Mouse (Mus musculus): Measurements from ENCODE around the gene Palm2. TPM values are rescaled to one million over a fixed set of nuclear protein-coding genes. Genes with fewer than 3 reads are reported as not detected.
A peak's percentile ranks its signal among the peaks of the same experiment; 100 is the strongest.

Palm2 gene
- polyA plus RNA-seq, 1 experiment from 2014 or later: 19.5 TPM

DNA sequence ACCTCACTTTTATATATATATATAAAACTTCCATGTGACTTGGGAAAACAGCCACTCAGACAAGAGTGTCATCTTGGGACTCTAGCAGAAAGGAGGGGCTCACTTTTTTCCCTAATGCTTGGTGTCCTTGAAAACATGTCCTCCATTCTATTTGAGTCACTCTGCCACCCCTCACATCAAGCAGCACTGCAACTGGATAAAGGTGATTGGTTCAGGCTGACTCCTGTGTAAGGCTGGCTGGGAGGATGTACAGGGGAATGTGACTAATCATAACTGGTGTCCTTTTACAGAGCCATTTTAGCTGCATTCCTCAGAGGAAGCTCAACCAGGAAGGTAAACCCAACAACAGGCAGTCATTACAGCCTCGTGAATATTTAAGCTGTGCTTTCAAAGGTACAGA, 200.9 kb downstream of the Palm2 start:
- Histone ChIP-seq H3K9me3 (no peaks in the 10 kb centered on the region), H3K4me1 (peaks cover 21% of the 10 kb centered on the region), H3K27me3 (replicated peaks) (no peaks in the 10 kb centered on the region), H3K9ac (no peak overlapping the region), H3K27ac (no peak overlapping the region), H3K4me3 (no peak overlapping the region), H3K4me2 (no peak overlapping the region), H3K36me3 (replicated peaks) (no peaks in the 10 kb centered on the region)
- WGBS: 55% methylated on average over 1 of the region's 1 CpGs
- no peak for ATAC-seq (replicated peaks)

GRCm38 (mm10) chr4:57636782-57637482, 202.9 kb downstream of the Palm2 start:
- H3K4me2 ChIP-seq: peak overlapping the region; percentile 60
- no peaks in the 10 kb centered on the region for H3K27me3 ChIP-seq (replicated peaks)
- H3K9ac ChIP-seq: peak overlapping the region; percentile 50; the same call in 1 of the 2 replicates
- WGBS: 60% methylated on average over 9 of the region's 9 CpGs
- no peaks in the 10 kb centered on the region for H3K36me3 ChIP-seq (replicated peaks)
- H3K4me1 ChIP-seq: peaks cover 28% of the 10 kb centered on the region
- H3K27ac ChIP-seq: peak overlapping the region; percentile 85
- no peaks in the 10 kb centered on the region for H3K9me3 ChIP-seq
- H3K4me3 ChIP-seq: peak overlapping the region; percentile 45
- ATAC-seq (replicated peaks): peak; percentile 12; the same call in 1 of the 2 replicates

DNA sequence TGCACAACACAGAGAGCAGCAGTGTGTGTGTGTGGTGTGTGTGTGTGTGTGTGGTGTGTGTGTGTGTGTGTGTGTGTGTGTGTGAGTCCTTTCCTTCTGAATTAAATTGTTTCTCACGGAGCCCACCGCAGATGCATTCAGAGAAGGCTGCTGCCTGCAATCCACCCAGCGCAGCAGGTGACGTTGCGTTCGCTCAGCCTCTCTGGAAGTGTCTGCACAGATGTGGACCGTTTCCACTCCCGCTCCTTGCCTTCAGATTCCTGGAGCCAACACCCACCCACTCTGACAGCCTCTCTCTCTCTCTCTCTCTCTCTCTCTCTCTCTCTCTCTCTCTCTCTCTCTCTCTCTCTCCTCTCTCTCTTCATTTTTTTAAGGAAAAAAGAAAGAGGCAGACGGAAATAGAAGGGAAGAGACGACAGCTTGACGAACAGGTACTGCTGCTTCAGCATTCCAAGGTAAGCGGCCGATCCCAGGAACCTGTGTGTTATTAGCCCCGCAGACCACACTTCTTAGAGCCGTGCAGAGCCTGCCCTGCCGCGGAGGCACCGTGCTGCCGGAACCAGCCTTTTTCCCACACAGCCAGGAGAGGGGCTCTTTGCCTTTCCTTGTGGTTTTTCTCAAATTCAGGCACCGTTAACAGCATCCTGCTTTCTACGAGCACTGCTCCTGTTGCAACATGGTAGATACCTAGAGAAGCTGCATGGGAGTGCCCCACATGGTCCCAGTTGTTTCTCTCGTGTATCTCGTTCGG, 203.8 kb downstream of the Palm2 start:
- Histone ChIP-seq H3K4me1 (peaks cover 28% of the 10 kb centered on the region), H3K27me3 (replicated peaks) (no peaks in the 10 kb centered on the region), H3K9ac (peak overlapping the region; percentile 50), H3K4me3 (peak overlapping the region; percentile 45), H3K4me2 (peak overlapping the region; percentile 60), H3K27ac (peak overlapping the region; percentile 85), H3K9me3 (no peaks in the 10 kb centered on the region), H3K36me3 (replicated peaks) (no peaks in the 10 kb centered on the region)
- 32% methylated on average over 24 of the region's 24 CpGs for WGBS
- peak; percentile 92 for ATAC-seq (replicated peaks)

GRCm38 (mm10) chr4:57638941-57639340, 204.9 kb downstream of the Palm2 start:
- peak overlapping the region; percentile 22; the same call in 1 of the 2 replicates for H3K9ac ChIP-seq
- WGBS: 74% methylated on average over 9 of the region's 9 CpGs
- H3K4me2 ChIP-seq: peak overlapping the region; percentile 60
- no peak for ATAC-seq (replicated peaks)
- peak overlapping the region; percentile 69 for H3K27ac ChIP-seq
- no peaks in the 10 kb centered on the region for H3K27me3 ChIP-seq (replicated peaks)
- no peaks in the 10 kb centered on the region for H3K36me3 ChIP-seq (replicated peaks)
- no peaks in the 10 kb centered on the region for H3K9me3 ChIP-seq
- peak overlapping the region; percentile 45 for H3K4me3 ChIP-seq
- H3K4me1 ChIP-seq: peaks cover 28% of the 10 kb centered on the region

GRCm38 (mm10) chr4:57640222-57640621, 206.2 kb downstream of the Palm2 start:
- Histone ChIP-seq H3K9ac (no peak overlapping the region), H3K27ac (no peak overlapping the region), H3K27me3 (replicated peaks) (no peaks in the 10 kb centered on the region), H3K4me1 (peaks cover 28% of the 10 kb centered on the region), H3K4me2 (peak overlapping the region; percentile 60), H3K36me3 (replicated peaks) (no peaks in the 10 kb centered on the region), H3K9me3 (no peaks in the 10 kb centered on the region), H3K4me3 (peak overlapping the region; percentile 9)
- 39% methylated on average over 7 of the region's 7 CpGs for WGBS
- no peak for ATAC-seq (replicated peaks)

DNA sequence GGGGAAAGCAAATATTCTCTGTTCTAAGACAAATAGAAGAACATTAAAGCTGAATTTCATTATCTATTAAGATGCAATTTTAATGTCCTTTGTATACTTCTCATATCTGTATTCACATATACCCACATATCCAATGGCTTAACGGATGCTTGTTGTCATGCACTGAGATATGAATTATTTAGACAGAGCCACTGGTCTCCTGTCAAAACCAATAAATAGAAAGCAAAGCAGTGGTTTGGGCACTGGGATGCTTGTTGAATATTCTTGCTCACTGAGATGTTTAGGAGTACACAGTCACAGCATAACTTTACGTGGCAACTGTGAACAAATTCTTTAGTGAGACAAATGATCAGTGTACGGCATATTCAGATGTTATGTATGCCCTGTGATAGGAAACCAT, 206.9 kb downstream of the Palm2 start:
- Histone ChIP-seq H3K4me2 (no peak overlapping the region), H3K27ac (no peak overlapping the region), H3K9me3 (no peaks in the 10 kb centered on the region), H3K9ac (no peak overlapping the region), H3K4me1 (peaks cover 28% of the 10 kb centered on the region), H3K27me3 (replicated peaks) (no peaks in the 10 kb centered on the region), H3K4me3 (no peak overlapping the region), H3K36me3 (replicated peaks) (no peaks in the 10 kb centered on the region)
- WGBS: 79% methylated on average over 3 of the region's 3 CpGs
- ATAC-seq (replicated peaks): no peak

DNA sequence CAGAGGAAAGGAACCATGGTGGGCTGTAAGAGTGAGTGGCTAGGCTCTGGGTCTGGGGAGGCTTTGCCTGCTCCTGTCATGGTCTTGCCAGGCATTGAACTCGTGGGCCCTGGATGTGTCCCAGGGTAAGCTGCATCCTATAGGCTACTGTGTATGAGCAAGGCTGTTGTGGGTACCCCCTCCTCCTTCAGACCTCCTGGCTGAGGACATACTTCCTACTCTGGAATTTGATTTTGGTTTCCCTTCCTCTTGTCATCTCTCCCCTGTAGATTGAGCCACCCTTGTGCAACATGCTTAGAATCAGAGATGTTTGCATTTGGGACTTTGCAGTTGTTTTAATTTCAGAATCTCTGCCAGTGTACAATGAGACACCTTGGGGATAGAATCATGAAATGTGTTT, 216.9 kb downstream of the Palm2 start:
- Histone ChIP-seq H3K4me3 (no peak overlapping the region), H3K9ac (no peak overlapping the region), H3K9me3 (0 out of 2 replicates have a peak, but pooled peaks cover 4% of the 10 kb centered on the region), H3K4me1 (no peaks in the 10 kb centered on the region), H3K4me2 (no peak overlapping the region), H3K36me3 (replicated peaks) (0 out of 2 replicates have a peak, but pooled peaks cover 7% of the 10 kb centered on the region), H3K27me3 (replicated peaks) (no peaks in the 10 kb centered on the region), H3K27ac (no peak overlapping the region)
- ATAC-seq (replicated peaks): no peak
- WGBS: 81% methylated on average over 1 of the region's 1 CpGs

- Histone ChIP-seq H3K4me3 (no peak overlapping the region), H3K27ac (no peak overlapping the region), H3K9me3 (0 out of 2 replicates have a peak, but pooled peaks cover 4% of the 10 kb centered on the region), H3K4me1 (no peaks in the 10 kb centered on the region), H3K9ac (no peak overlapping the region), H3K36me3 (replicated peaks) (0 out of 2 replicates have a peak, but pooled peaks cover 7% of the 10 kb centered on the region), H3K27me3 (replicated peaks) (no peaks in the 10 kb centered on the region), H3K4me2 (no peak overlapping the region)
- 91% methylated on average over 8 of the region's 8 CpGs for WGBS
- ATAC-seq (replicated peaks): no peak
These were observed 217.5 kb downstream of the Palm2 start for GRCm38 (mm10) chr4:57651547-57651946.

- Histone ChIP-seq H3K36me3 (replicated peaks) (0 out of 2 replicates have a peak, but pooled peaks cover 7% of the 10 kb centered on the region), H3K27ac (no peak overlapping the region), H3K27me3 (replicated peaks) (no peaks in the 10 kb centered on the region), H3K4me1 (no peaks in the 10 kb centered on the region), H3K4me3 (no peak overlapping the region), H3K4me2 (no peak overlapping the region), H3K9me3 (0 out of 2 replicates have a peak, but pooled peaks cover 4% of the 10 kb centered on the region), H3K9ac (no peak overlapping the region)
- ATAC-seq (replicated peaks): no peak
- 83% methylated on average over 5 of the region's 5 CpGs for WGBS
These were observed 218.3 kb downstream of the Palm2 start for GRCm38 (mm10) chr4:57652185-57652904.

DNA sequence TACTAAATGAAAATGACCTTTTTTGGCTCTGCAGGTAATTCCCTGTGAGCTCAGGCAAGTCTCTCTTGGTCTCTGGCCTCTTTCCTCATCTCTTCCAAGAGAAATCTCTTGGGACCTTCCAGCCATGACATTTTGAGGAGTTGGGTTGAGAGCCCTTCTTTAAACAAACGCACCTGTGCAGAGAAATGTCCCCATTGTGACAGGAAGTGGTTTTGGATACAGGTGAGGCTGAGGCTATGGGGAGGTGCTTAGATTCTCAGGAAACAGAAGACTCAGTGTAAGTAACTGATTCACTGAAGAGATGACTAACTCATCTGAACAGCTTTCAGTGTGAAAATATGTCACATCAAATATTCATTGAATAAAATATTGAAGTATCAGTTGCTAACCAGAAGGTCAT, 221.9 kb downstream of the Palm2 start:
- Histone ChIP-seq H3K9me3 (0 out of 2 replicates have a peak, but pooled peaks cover 4% of the 10 kb centered on the region), H3K27me3 (replicated peaks) (no peaks in the 10 kb centered on the region), H3K4me2 (no peak overlapping the region), H3K4me1 (peaks cover 13% of the 10 kb centered on the region), H3K4me3 (no peak overlapping the region), H3K27ac (no peak overlapping the region), H3K9ac (no peak overlapping the region), H3K36me3 (replicated peaks) (no peaks in the 10 kb centered on the region)
- no peak for ATAC-seq (replicated peaks)
- WGBS: 79% methylated on average over 1 of the region's 1 CpGs

- H3K4me3 ChIP-seq: no peak overlapping the region
- WGBS: 95% methylated on average over 12 of the region's 12 CpGs
- H3K4me1 ChIP-seq: peaks cover 14% of the 10 kb centered on the region
- no peak overlapping the region for H3K27ac ChIP-seq
- no peak overlapping the region for H3K4me2 ChIP-seq
- no peak overlapping the region for H3K9ac ChIP-seq
- H3K27me3 ChIP-seq (replicated peaks): no peaks in the 10 kb centered on the region
- H3K36me3 ChIP-seq (replicated peaks): no peaks in the 10 kb centered on the region
- ATAC-seq (replicated peaks): no peak
- 0 out of 2 replicates have a peak, but pooled peaks cover 4% of the 10 kb centered on the region for H3K9me3 ChIP-seq
These were observed 222.3 kb downstream of the Palm2 start for GRCm38 (mm10) chr4:57656388-57656787.

DNA sequence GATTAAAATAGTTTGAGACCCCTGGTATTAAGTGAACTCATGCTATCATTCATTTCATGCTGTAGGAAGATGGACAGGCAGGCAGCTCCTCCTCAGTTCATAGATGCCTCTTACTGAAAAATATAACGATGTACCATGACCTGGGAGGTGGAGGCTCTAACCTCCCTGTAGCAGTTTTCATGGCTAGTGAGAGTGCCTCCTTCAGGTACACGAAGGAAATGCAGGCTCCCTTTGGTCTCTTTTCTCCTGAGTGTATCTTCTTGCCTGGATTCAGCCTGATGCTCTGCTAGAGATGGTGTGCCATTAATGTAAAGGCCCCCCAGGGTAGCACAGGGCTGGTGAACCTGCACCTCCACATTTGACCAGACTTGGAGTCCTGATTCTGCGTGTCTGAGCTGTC, 222.8 kb downstream of the Palm2 start:
- ATAC-seq (replicated peaks): no peak
- Histone ChIP-seq H3K9ac (no peak overlapping the region), H3K9me3 (0 out of 2 replicates have a peak, but pooled peaks cover 4% of the 10 kb centered on the region), H3K36me3 (replicated peaks) (no peaks in the 10 kb centered on the region), H3K4me1 (peaks cover 14% of the 10 kb centered on the region), H3K4me3 (no peak overlapping the region), H3K4me2 (no peak overlapping the region), H3K27me3 (replicated peaks) (no peaks in the 10 kb centered on the region), H3K27ac (no peak overlapping the region)
- WGBS: 92% methylated on average over 3 of the region's 3 CpGs

Data from midbrain, embryonic 15.5 days (tissue).